Mouse (Mus musculus): ENCODE results near the gene Notch1.

- TF ChIP-seq POLR2A (IDR thresholded peaks at IDR 0.05; ENCODE audit: extremely low read depth, insufficient read depth, low read length) (no peak), CTCF (IDR thresholded peaks at IDR 0.05; ENCODE audit: low read depth, low read length) (no peak)
These were observed 13.4 kb downstream of the Notch1 start for GRCm38 (mm10) chr2:26502863-26503631.
